Mouse (Mus musculus) urinary bladder, postnatal 25 days (tissue): ENCODE results near the gene Ddx28.

Experiments
- DNase-seq: peaks from one replicate; pipeline ENCODE4 v3.0.0; 2022; ENCODE audit warnings: low spot score

Gene Ddx28

GRCm38 (mm10) chr8:105966692-105967311 is 44.9 kb downstream of the Ddx28 start:
- DNase-seq: no peak

- DNase-seq: peak; percentile 72
These were observed 45.8 kb downstream of the Ddx28 start, which contains the start of gene Slc12a4 for GRCm38 (mm10) chr8:105965905-105966341. TSS of gene Slc12a4 (minus strand) at chr8:105966097.

GRCm38 (mm10) chr8:105965266-105965904 is 46.3 kb downstream of the Ddx28 start:
- DNase-seq: peak; percentile 48

GRCm38 (mm10) chr8:105964506-105965265 is 47.0 kb downstream of the Ddx28 start:
- no peak for DNase-seq

- DNase-seq: no peak
These were observed 50.1 kb downstream of the Ddx28 start for GRCm38 (mm10) chr8:105961536-105961935.

- no peak for DNase-seq
These were observed 50.6 kb downstream of the Ddx28 start for GRCm38 (mm10) chr8:105961101-105961500.
